Mouse (Mus musculus): ENCODE data around the gene Med18.

DNA sequence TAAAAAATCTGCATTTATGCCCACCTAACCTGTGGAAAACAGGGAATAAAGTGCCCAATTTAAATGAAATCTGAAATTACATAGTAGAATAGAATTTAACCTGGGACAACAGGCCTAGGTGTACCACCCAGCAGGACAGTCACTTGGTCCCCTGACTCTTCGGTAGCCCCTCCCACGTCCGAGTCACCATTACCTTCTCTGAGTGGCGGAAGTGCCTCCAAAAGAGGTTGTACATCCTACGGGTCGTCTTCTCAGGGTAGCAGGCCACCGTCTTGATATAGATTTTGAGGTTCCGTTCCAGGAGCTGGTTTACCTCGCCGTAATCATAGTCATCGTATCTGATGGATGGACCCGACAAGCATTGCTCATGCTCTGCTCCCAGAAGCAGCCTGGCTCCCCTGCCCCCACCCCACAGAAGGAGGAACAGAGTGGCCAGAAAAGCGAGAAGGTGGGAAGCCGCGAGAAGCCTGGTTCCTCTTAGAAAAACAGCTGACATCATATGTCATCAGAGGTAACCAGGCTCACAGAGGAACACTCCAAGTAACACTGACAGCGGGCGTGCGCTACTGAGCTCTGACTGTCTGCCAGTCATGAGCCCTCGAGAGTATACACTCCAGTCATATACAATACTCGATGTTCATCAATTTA lies 30.7 kb upstream of the Med18 start:
- TF ChIP-seq CTCF (IDR thresholded peaks at IDR 0.05; ENCODE audit: low read depth) (no peak), EP300 (IDR thresholded peaks at IDR 0.05; ENCODE audit: low read depth) (no peak)

Measured in heart, postnatal 0 days (tissue).